Mouse (Mus musculus): ENCODE results near the gene Spata16. TPM values are rescaled to one million over a fixed set of nuclear protein-coding genes. Genes with fewer than 3 reads are reported as not detected.

Gene Spata16
- polyA plus RNA-seq, 1 experiment from 2014 or later = not detected

DNA sequence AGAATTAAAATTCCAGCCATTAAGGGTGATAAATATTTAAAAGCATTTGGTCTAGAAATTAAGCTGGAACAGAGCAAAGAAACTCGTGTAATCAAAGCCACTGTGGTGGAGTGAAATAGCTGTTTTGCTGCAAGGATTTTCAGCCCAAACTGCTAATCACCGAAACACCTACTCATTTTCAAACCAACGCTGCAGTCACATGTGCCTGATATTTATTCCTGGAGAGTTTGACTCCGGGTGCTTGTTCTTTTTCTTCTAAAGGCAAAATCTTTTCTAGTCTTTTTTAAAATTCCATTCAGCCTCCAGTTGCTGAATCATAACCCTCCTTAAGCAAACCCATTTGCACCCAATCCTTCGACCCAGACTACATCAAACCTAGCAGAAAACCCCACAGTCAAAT lies 329.4 kb downstream of the Spata16 start:
- Histone ChIP-seq H3K27ac (no peak overlapping the region), H3K4me3 (no peak overlapping the region), H3K9me3 (replicated peaks) (no peaks in the 10 kb centered on the region; the same call in 1 of the 2 replicates), H3K36me3 (no peaks in the 10 kb centered on the region), H3K4me1 (no peaks in the 10 kb centered on the region), H3K27me3 (ENCODE audit: low read depth, poor library complexity, severe bottlenecking) (no peaks in the 10 kb centered on the region)
- 89% methylated on average over 5 of the region's 5 CpGs for WGBS
- DNase-seq (ENCODE audit: low spot score) = no peak

GRCm38 (mm10) chr3:26968852-26969513 lies 331.6 kb downstream of the Spata16 start:
- no peak overlapping the region for H3K27ac ChIP-seq

DNA sequence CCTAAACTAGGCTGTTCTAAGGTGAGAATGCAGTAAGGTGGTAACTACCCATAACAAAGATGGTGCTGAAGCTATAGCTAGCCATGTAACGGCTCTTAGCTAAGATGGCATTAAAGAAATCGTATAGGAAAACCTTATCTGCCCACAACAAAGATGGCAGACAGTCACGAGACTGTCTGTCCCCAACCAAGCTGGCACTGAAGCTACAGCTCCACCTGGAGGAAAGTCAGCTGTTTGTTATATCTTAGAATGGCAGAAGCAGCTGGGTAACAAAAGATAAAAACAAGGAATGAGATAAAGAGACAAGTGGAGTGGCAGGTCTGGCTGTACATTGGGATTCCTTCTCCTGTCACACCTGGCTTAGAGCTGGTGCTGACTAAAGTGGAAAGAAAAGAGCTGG lies 333.1 kb downstream of the Spata16 start:
- H3K27me3 ChIP-seq (ENCODE audit: low read depth, poor library complexity, severe bottlenecking) = no peaks in the 10 kb centered on the region
- H3K27ac ChIP-seq = no peak overlapping the region
- H3K9me3 ChIP-seq (replicated peaks) = no peaks in the 10 kb centered on the region
- H3K4me3 ChIP-seq = no peak overlapping the region
- no peaks in the 10 kb centered on the region for H3K36me3 ChIP-seq
- H3K4me1 ChIP-seq = no peaks in the 10 kb centered on the region
- no peak for DNase-seq (ENCODE audit: low spot score)
- 92% methylated on average over 3 of the region's 3 CpGs for WGBS

More at GRCm38 (mm10) chr3:26968852-26969513, 331.6 kb downstream of the Spata16 start:
- DNase-seq (ENCODE audit: low spot score) = no peak
- no peaks in the 10 kb centered on the region for H3K4me1 ChIP-seq
- 92% methylated on average over 3 of the region's 3 CpGs for WGBS
- H3K9me3 ChIP-seq (replicated peaks) = no peaks in the 10 kb centered on the region
- H3K36me3 ChIP-seq = no peaks in the 10 kb centered on the region
- no peaks in the 10 kb centered on the region for H3K27me3 ChIP-seq (ENCODE audit: low read depth, poor library complexity, severe bottlenecking)
- no peak overlapping the region for H3K4me3 ChIP-seq

- WGBS = 59% methylated on average over 1 of the region's 1 CpGs
Measured at GRCm38 (mm10) chr3:26971276-26971675, 333.9 kb downstream of the Spata16 start.

DNA sequence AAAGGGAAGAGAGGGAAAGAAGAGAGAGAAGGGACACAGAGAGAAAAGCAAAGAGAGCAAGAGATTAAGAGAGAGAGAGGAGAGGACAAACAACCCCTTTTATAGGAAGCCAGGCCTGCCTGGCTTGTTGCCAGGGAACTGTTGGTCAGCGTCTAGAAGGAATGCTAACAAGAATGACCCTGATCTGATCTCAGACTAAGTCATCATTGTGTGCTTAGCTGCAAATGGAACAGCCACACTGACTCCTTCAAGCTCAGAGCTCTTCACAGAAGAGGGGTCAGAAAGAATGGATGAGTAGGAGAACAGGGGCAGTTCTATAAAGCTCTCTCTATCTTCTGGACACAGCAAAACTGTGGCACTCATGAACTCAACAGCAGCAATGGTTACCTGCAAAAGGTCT lies 334.7 kb downstream of the Spata16 start:
- no peaks in the 10 kb centered on the region for H3K4me1 ChIP-seq
- H3K27me3 ChIP-seq (ENCODE audit: low read depth, poor library complexity, severe bottlenecking) = no peaks in the 10 kb centered on the region
- no peak for DNase-seq (ENCODE audit: low spot score)
- no peak overlapping the region for H3K27ac ChIP-seq
- 56% methylated on average over 1 of the region's 1 CpGs for WGBS
- H3K9me3 ChIP-seq (replicated peaks) = no peaks in the 10 kb centered on the region
- no peak overlapping the region for H3K4me3 ChIP-seq
- no peaks in the 10 kb centered on the region for H3K36me3 ChIP-seq

More at GRCm38 (mm10) chr3:26971276-26971675, 333.9 kb downstream of the Spata16 start:
- no peak overlapping the region for H3K27ac ChIP-seq
- no peaks in the 10 kb centered on the region for H3K4me1 ChIP-seq
- H3K27me3 ChIP-seq (ENCODE audit: low read depth, poor library complexity, severe bottlenecking) = no peaks in the 10 kb centered on the region
- H3K4me3 ChIP-seq = no peak overlapping the region
- H3K36me3 ChIP-seq = no peaks in the 10 kb centered on the region
- DNase-seq (ENCODE audit: low spot score) = no peak
- H3K9me3 ChIP-seq (replicated peaks) = no peaks in the 10 kb centered on the region

- H3K27ac ChIP-seq = no peak overlapping the region
- DNase-seq (ENCODE audit: low spot score) = no peak
- WGBS = 90% methylated on average over 2 of the region's 2 CpGs
- no peaks in the 10 kb centered on the region for H3K27me3 ChIP-seq (ENCODE audit: low read depth, poor library complexity, severe bottlenecking)
- H3K9me3 ChIP-seq (replicated peaks) = no peaks in the 10 kb centered on the region
- no peaks in the 10 kb centered on the region for H3K36me3 ChIP-seq
- no peaks in the 10 kb centered on the region for H3K4me1 ChIP-seq
- no peak overlapping the region for H3K4me3 ChIP-seq
Measured at GRCm38 (mm10) chr3:26979603-26980002, 342.2 kb downstream of the Spata16 start.

DNA sequence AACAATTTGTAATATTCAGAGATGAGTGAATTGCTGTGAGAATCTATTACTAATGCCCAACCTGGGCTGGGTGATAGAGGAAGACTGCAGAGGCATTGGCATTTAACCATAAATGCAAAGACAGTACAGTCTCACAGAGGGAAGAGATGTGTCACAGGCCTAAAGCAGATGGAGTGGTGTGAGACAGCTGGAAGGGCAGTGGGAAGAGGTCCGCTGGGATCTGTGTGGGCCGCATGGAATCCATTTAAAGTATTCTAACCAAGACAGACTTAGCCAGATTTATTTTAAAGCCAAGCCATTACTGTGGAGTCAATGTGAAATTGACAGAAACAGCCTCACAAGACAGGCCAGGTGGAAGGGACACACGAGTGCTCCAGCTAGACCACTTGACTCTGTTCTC lies 343.0 kb downstream of the Spata16 start:
- 92% methylated on average over 3 of the region's 3 CpGs for WGBS
- no peak overlapping the region for H3K27ac ChIP-seq
- H3K4me3 ChIP-seq = no peak overlapping the region
- no peaks in the 10 kb centered on the region for H3K27me3 ChIP-seq (ENCODE audit: low read depth, poor library complexity, severe bottlenecking)
- no peak for DNase-seq (ENCODE audit: low spot score)
- H3K9me3 ChIP-seq (replicated peaks) = no peaks in the 10 kb centered on the region
- H3K36me3 ChIP-seq = no peaks in the 10 kb centered on the region
- no peaks in the 10 kb centered on the region for H3K4me1 ChIP-seq

GRCm38 (mm10) chr3:26981979-26982623 lies 344.7 kb downstream of the Spata16 start:
- Histone ChIP-seq H3K4me1 (no peaks in the 10 kb centered on the region), H3K4me3 (no peak overlapping the region), H3K9me3 (replicated peaks) (no peaks in the 10 kb centered on the region), H3K27ac (no peak overlapping the region), H3K27me3 (ENCODE audit: low read depth, poor library complexity, severe bottlenecking) (no peaks in the 10 kb centered on the region), H3K36me3 (no peaks in the 10 kb centered on the region)
- no peak for DNase-seq (ENCODE audit: low spot score)
- WGBS = 84% methylated on average over 6 of the region's 6 CpGs

- H3K4me1 ChIP-seq = no peaks in the 10 kb centered on the region
- H3K9me3 ChIP-seq (replicated peaks) = 0 out of 2 replicates have a peak, but pooled peaks cover 2% of the 10 kb centered on the region
- H3K36me3 ChIP-seq = no peaks in the 10 kb centered on the region
- WGBS = 88% methylated on average over 6 of the region's 6 CpGs
- H3K27ac ChIP-seq = no peak overlapping the region
- no peak overlapping the region for H3K4me3 ChIP-seq
- no peak for DNase-seq (ENCODE audit: low spot score)
- no peaks in the 10 kb centered on the region for H3K27me3 ChIP-seq (ENCODE audit: low read depth, poor library complexity, severe bottlenecking)
Measured at GRCm38 (mm10) chr3:26983749-26984148, 346.3 kb downstream of the Spata16 start.

DNA sequence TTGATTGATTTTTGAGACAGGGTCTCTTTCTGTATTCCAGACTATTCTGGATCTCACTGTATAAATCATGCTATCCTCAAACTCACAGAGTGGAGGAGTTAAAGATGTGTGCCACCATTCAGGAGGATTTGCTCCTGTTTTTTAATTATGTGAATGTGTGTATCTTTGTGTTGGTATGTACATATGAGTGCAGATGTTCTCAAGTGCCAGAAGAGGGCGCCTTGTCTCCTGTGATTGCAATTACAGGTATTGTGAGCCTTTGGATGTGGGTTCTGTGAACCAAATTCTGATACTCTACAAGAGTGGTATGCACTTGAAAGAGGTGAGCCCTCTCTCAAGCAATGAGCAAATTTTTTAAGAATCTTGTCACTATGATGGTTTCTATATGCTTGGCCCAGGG lies 369.4 kb downstream of the Spata16 start:
- DNase-seq (ENCODE audit: low spot score) = no peak

DNA sequence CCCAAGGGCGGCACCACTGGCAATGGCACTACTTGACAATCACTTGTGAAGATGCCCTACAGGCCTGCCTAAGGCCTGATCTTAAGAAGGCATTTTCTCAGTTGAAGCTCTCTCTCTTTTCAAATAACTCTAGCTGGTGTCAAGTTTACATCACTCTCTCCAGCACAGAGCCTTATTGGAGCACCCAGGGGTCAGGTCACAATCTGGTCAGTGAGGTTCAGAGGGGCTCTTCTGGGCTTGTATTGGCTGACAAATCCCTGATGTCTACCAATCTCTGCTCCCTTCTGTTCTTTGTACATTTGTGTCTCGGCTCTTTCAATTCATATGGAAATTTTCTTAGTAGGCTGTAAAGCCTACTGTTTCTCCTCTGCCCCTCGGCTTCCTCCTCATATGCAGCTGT lies 390.5 kb downstream of the Spata16 start:
- no peaks in the 10 kb centered on the region for H3K9me3 ChIP-seq (replicated peaks)
- H3K27me3 ChIP-seq (ENCODE audit: low read depth, poor library complexity, severe bottlenecking) = no peaks in the 10 kb centered on the region
- no peak for DNase-seq (ENCODE audit: low spot score)
- H3K36me3 ChIP-seq = no peaks in the 10 kb centered on the region
- WGBS = 85% methylated on average over 3 of the region's 3 CpGs
- no peak overlapping the region for H3K27ac ChIP-seq
- no peak overlapping the region for H3K4me3 ChIP-seq
- H3K4me1 ChIP-seq = no peaks in the 10 kb centered on the region

More for the DNA sequence above, 369.4 kb downstream of the Spata16 start:
- H3K9me3 ChIP-seq (replicated peaks) = no peaks in the 10 kb centered on the region
- H3K4me1 ChIP-seq = no peaks in the 10 kb centered on the region
- H3K27ac ChIP-seq = no peak overlapping the region
- no peak overlapping the region for H3K4me3 ChIP-seq
- WGBS = 81% methylated on average over 1 of the region's 1 CpGs
- H3K36me3 ChIP-seq = no peaks in the 10 kb centered on the region
- no peaks in the 10 kb centered on the region for H3K27me3 ChIP-seq (ENCODE audit: low read depth, poor library complexity, severe bottlenecking)

DNA sequence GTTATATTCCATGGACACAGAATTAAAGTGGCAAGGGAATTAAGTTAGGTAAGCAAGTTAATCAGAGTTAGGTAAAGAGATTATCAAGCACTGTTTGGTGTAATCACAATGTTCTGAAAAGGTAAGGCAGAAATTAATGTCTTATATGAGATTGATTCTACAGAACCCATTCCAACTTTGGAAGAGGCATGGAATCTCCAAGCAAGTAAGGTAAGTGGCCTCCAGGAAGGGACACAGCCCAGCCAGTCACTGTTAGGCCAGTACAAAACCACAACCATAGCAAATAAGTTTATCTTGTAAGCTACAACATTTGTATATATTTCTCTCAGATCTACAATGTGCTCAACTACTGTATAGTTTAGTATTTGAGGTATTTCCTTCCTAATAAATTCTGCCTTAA lies 391.1 kb downstream of the Spata16 start:
- Histone ChIP-seq H3K27me3 (ENCODE audit: low read depth, poor library complexity, severe bottlenecking) (no peaks in the 10 kb centered on the region), H3K36me3 (no peaks in the 10 kb centered on the region), H3K4me1 (no peaks in the 10 kb centered on the region), H3K4me3 (no peak overlapping the region), H3K27ac (no peak overlapping the region), H3K9me3 (replicated peaks) (no peaks in the 10 kb centered on the region)
- no peak for DNase-seq (ENCODE audit: low spot score)

DNA sequence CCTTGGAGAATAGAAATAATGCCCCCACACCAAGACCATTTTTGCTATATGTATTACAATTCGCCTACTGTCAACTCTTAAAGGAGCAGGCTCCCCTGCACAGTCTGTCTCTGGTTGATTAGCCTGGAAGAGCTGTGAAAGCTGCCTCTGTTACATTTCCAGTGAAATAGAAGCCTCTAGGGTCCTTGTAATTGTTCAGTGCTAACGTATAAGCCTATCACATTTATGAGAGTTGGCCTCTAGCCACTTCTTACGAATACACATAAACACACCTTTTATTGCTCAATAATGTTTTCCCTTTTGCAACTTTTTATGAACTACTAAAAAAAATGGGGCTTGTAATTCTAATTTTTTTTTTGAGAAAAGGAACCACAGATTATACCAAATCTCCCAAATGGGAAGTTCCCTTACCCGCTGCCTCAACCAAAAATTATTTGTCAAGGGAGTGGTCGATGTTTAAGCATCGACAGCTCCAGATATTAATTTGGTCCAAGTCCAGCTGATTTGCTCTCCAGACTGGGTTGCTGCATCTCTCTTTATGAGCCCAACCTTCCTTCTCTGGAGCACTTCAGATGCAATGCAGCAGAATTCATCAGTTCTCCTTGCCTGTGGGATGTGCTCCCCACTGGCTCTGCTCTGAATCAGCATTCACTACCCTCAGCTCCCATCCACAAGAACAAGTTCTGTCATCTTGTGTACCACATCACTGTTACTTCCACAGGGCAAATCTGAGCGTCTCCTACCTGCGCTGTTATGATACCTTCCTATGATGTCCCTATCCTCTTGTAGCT lies 392.8 kb downstream of the Spata16 start:
- no peak overlapping the region for H3K4me3 ChIP-seq
- WGBS = 93% methylated on average over 8 of the region's 8 CpGs
- no peak overlapping the region for H3K27ac ChIP-seq
- H3K36me3 ChIP-seq = no peaks in the 10 kb centered on the region
- DNase-seq (ENCODE audit: low spot score) = no peak
- no peaks in the 10 kb centered on the region for H3K9me3 ChIP-seq (replicated peaks)
- H3K4me1 ChIP-seq = no peaks in the 10 kb centered on the region
- no peaks in the 10 kb centered on the region for H3K27me3 ChIP-seq (ENCODE audit: low read depth, poor library complexity, severe bottlenecking)

All from limb, embryonic 10.5 days (tissue).